Mouse (Mus musculus): ENCODE results near the gene C1qtnf6. TPM values are rescaled to one million over a fixed set of nuclear protein-coding genes. Genes with fewer than 3 reads are reported as not detected.

C1qtnf6 gene
- polyA plus RNA-seq, 1 experiment from 2014 or later = 21.5 TPM

DNA sequence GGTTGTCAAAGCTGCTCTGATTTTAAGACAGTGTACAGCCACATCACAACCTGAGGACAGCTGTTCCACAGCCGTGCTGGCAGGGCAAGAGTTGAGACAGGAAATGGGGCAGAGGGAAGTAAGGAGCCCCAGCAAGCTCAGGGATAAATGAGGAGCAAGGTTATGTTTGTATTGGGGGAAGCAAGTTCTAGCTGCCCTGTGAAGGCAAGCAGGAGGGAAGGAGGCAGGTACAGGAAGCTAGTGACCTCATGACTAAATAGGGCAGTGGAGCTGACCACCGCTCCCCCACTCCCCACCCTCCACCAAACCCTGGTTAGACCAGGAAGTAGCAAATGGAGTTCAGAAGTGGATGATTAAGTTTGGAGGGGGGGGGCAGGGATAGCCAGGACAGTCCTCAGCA lies 50.2 kb downstream of the C1qtnf6 start:
- Histone ChIP-seq H3K4me2 (replicated peaks; ENCODE audit: low read depth, low read length) (no peak overlapping the region), H3K9ac (replicated peaks; ENCODE audit: low read depth) (no peak overlapping the region), H3K9me3 (ENCODE audit: low read length) (no peaks in the 10 kb centered on the region), H3K27ac (ENCODE audit: low read length) (no peak overlapping the region), H3K27me3 (replicated peaks; ENCODE audit: insufficient read depth, low read length) (no peaks in the 10 kb centered on the region), H3K4me1 (ENCODE audit: insufficient read depth, low read depth, low read length) (no peaks in the 10 kb centered on the region), H3K4me3 (ENCODE audit: low read depth, low read length) (no peak overlapping the region), H3K36me3 (ENCODE audit: insufficient read depth, low read length) (no peaks in the 10 kb centered on the region)
- TF ChIP-seq EP300 (IDR thresholded peaks at IDR 0.05) (no peak), CTCF (IDR thresholded peaks at IDR 0.05) (no peak)
- no peak for DNase-seq (ENCODE audit: low spot score)
- ATAC-seq = no peak
- 38% methylated on average over 2 of the region's 2 CpGs for WGBS

DNA sequence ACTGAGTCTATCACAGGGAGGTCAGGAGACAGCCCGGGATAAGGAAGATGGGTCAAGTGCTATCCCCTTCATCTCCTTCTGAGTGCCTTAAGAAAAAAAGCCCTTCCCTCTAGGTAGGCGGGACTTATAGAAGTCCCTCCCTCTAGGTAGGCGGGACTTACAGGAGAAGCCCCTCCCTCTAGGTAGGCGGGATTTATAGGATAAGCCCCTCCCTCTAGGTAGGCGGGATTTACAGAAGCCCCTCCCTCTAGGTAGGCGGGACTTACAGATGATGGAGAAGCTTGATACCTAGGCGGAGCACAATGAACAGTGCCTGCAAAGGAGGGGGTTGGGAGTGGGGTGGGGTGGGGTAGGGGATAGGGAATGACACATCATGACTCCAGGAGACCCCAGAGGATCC lies 51.1 kb downstream of the C1qtnf6 start:
- DNase-seq (ENCODE audit: low spot score) (no peak), ATAC-seq (no peak)
- Histone ChIP-seq H3K4me1 (ENCODE audit: insufficient read depth, low read depth, low read length) (no peaks in the 10 kb centered on the region), H3K27me3 (replicated peaks; ENCODE audit: insufficient read depth, low read length) (no peaks in the 10 kb centered on the region), H3K4me3 (ENCODE audit: low read depth, low read length) (no peak overlapping the region), H3K9ac (replicated peaks; ENCODE audit: low read depth) (no peak overlapping the region), H3K27ac (ENCODE audit: low read length) (no peak overlapping the region), H3K9me3 (ENCODE audit: low read length) (no peaks in the 10 kb centered on the region), H3K4me2 (replicated peaks; ENCODE audit: low read depth, low read length) (no peak overlapping the region), H3K36me3 (ENCODE audit: insufficient read depth, low read length) (no peaks in the 10 kb centered on the region)
- WGBS = 69% methylated on average over 7 of the region's 7 CpGs
- TF ChIP-seq CTCF (IDR thresholded peaks at IDR 0.05) (no peak), EP300 (IDR thresholded peaks at IDR 0.05) (no peak)

DNA sequence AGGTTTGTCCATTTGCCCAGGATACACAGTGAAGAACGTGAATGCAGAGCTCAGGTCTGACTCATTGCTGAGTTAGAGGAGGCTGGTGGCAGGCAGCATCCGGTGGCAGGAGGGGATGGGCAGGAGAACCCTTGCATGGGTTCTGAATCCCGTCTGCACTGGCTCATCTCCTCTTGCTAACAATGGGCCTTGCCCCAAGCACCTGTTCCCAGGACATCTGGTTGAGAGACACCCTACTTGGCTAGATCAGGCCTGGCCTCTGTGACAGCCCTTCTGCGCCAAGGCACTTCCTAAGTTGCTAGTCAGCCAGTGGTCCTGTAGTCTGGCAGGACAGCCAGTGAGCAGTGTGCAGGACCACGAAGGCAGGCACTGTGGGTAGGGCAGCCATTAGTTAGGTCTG lies 51.7 kb downstream of the C1qtnf6 start:
- H3K9ac ChIP-seq (replicated peaks; ENCODE audit: low read depth) = no peak overlapping the region
- TF ChIP-seq EP300 (IDR thresholded peaks at IDR 0.05) (no peak), CTCF (IDR thresholded peaks at IDR 0.05) (no peak)

DNA sequence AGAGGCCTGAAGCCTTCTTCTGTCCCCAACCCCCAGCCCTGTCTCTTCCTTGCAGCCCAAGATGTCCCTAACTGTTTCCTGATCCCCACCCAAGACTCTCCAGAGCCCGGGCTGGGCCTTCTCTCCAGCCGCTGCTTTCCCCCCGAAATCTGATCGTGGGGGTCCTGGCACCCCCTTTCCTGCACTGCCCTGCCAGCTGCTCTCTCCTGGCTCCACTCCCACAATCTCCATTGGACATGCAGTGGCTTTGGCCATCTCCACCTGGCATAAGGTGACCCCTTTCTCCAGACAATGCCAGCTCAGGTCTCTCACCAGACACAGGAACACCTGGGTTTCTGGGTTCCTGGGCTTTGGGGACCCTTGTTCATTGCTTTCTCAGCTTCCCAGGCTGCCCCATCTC lies 53.1 kb downstream of the C1qtnf6 start:
- WGBS = 86% methylated on average over 4 of the region's 4 CpGs
- ATAC-seq = no peak
- H3K27me3 ChIP-seq (replicated peaks; ENCODE audit: insufficient read depth, low read length) = no peaks in the 10 kb centered on the region
- no peak overlapping the region for H3K4me3 ChIP-seq (ENCODE audit: low read depth, low read length)
- DNase-seq (ENCODE audit: low spot score) = no peak
- no peaks in the 10 kb centered on the region for H3K9me3 ChIP-seq (ENCODE audit: low read length)
- H3K9ac ChIP-seq (replicated peaks; ENCODE audit: low read depth) = no peak overlapping the region
- H3K36me3 ChIP-seq (ENCODE audit: insufficient read depth, low read length) = no peaks in the 10 kb centered on the region
- H3K27ac ChIP-seq (ENCODE audit: low read length) = no peak overlapping the region
- no peak overlapping the region for H3K4me2 ChIP-seq (replicated peaks; ENCODE audit: low read depth, low read length)
- TF ChIP-seq CTCF (IDR thresholded peaks at IDR 0.05) = no peak
- no peaks in the 10 kb centered on the region for H3K4me1 ChIP-seq (ENCODE audit: insufficient read depth, low read depth, low read length)

More for the DNA sequence above, 51.7 kb downstream of the C1qtnf6 start:
- Histone ChIP-seq H3K9me3 (ENCODE audit: low read length) (no peaks in the 10 kb centered on the region), H3K36me3 (ENCODE audit: insufficient read depth, low read length) (no peaks in the 10 kb centered on the region), H3K27me3 (replicated peaks; ENCODE audit: insufficient read depth, low read length) (no peaks in the 10 kb centered on the region), H3K4me2 (replicated peaks; ENCODE audit: low read depth, low read length) (no peak overlapping the region), H3K4me3 (ENCODE audit: low read depth, low read length) (no peak overlapping the region), H3K4me1 (ENCODE audit: insufficient read depth, low read depth, low read length) (no peaks in the 10 kb centered on the region), H3K27ac (ENCODE audit: low read length) (no peak overlapping the region)
- WGBS = 69% methylated on average over 5 of the region's 5 CpGs
- no peak for ATAC-seq
- no peak for DNase-seq (ENCODE audit: low spot score)

DNA sequence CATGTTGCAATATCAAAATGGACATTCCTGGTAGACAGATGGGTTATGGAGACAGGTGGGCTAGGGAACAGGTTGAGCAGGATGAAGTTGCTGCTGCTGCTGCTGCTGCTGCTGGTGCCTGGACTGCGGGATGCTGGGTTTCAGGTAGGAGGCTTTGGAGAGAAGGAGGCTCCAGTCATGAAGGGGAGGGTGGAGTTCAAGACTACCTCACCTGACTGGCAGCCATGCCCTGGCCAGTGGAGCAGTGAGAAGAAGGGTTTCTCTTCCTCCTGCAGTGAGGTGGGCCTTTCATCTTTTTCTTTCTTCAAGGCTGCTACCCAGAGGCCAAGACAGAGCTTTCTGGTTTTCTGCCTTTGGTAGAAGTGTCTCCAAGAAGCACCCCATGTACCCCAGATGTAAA lies 54.3 kb downstream of the C1qtnf6 start:
- no peak for DNase-seq (ENCODE audit: low spot score)
- H3K4me2 ChIP-seq (replicated peaks; ENCODE audit: low read depth, low read length) = no peak overlapping the region
- H3K27ac ChIP-seq (ENCODE audit: low read length) = no peak overlapping the region
- no peaks in the 10 kb centered on the region for H3K27me3 ChIP-seq (replicated peaks; ENCODE audit: insufficient read depth, low read length)
- TF ChIP-seq CTCF (IDR thresholded peaks at IDR 0.05) = no peak
- TF ChIP-seq EP300 (IDR thresholded peaks at IDR 0.05) = no peak
- H3K9ac ChIP-seq (replicated peaks; ENCODE audit: low read depth) = no peak overlapping the region
- 67% methylated on average over 1 of the region's 1 CpGs for WGBS
- no peak for ATAC-seq
- H3K36me3 ChIP-seq (ENCODE audit: insufficient read depth, low read length) = no peaks in the 10 kb centered on the region
- no peak overlapping the region for H3K4me3 ChIP-seq (ENCODE audit: low read depth, low read length)
- H3K9me3 ChIP-seq (ENCODE audit: low read length) = no peaks in the 10 kb centered on the region
- no peaks in the 10 kb centered on the region for H3K4me1 ChIP-seq (ENCODE audit: insufficient read depth, low read depth, low read length)

DNA sequence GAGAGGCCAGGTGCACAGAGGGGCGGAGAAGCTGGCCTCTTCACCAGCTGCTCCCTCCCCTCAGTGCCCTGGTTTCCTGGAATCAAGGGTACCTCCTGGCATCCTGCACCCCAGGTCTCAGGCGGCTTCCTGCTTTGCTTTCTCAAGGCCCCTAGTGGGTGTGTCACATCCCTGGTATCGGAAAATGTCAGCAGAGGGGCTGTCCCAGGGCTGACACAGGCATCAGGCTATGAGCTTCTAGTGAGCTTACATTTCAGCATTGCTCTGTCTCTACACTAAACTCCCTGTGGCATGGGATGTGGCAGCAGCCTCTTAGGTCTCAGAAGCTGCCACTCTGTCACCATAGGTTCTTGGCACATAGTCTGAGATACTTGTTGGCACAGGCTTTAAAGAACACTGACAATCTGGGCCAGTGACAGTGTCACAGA lies 55.6 kb downstream of the C1qtnf6 start:
- no peaks in the 10 kb centered on the region for H3K4me1 ChIP-seq (ENCODE audit: insufficient read depth, low read depth, low read length)
- H3K9me3 ChIP-seq (ENCODE audit: low read length) = no peaks in the 10 kb centered on the region
- H3K4me2 ChIP-seq (replicated peaks; ENCODE audit: low read depth, low read length) = no peak overlapping the region
- WGBS = 32% methylated on average over 3 of the region's 3 CpGs
- ATAC-seq = no peak
- no peaks in the 10 kb centered on the region for H3K27me3 ChIP-seq (replicated peaks; ENCODE audit: insufficient read depth, low read length)
- peak; percentile 7 for DNase-seq (ENCODE audit: low spot score)
- no peak overlapping the region for H3K4me3 ChIP-seq (ENCODE audit: low read depth, low read length)
- H3K36me3 ChIP-seq (ENCODE audit: insufficient read depth, low read length) = no peaks in the 10 kb centered on the region
- no peak overlapping the region for H3K27ac ChIP-seq (ENCODE audit: low read length)
- TF ChIP-seq CTCF (IDR thresholded peaks at IDR 0.05) = no peak
- H3K9ac ChIP-seq (replicated peaks; ENCODE audit: low read depth) = no peak overlapping the region

DNA sequence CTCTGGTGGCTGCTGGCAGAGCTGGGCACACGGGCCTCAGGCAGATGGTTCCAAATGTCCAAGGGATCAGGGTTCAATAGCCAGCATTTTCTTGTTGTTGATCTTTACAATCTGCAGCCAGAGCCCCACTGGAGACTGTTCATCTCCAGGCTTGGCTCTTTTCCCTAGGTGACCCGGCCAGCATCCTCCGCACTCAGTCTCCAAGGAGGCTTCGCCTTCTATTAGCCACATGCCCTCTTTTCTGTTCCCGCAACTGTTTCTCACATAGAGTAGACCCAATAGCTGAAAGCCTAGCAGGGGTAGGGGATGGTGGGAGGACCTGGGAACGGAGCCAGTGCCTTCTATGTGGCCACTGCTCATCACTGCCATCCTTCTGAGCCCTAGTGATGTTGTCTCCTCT lies 57.8 kb downstream of the C1qtnf6 start:
- TF ChIP-seq EP300 (IDR thresholded peaks at IDR 0.05) (no peak), CTCF (IDR thresholded peaks at IDR 0.05) (no peak)
- Histone ChIP-seq H3K9ac (replicated peaks; ENCODE audit: low read depth) (no peak overlapping the region), H3K4me2 (replicated peaks; ENCODE audit: low read depth, low read length) (no peak overlapping the region), H3K4me3 (ENCODE audit: low read depth, low read length) (no peak overlapping the region), H3K27me3 (replicated peaks; ENCODE audit: insufficient read depth, low read length) (no peaks in the 10 kb centered on the region), H3K27ac (ENCODE audit: low read length) (no peak overlapping the region), H3K36me3 (ENCODE audit: insufficient read depth, low read length) (no peaks in the 10 kb centered on the region), H3K9me3 (ENCODE audit: low read length) (no peaks in the 10 kb centered on the region), H3K4me1 (ENCODE audit: insufficient read depth, low read depth, low read length) (no peaks in the 10 kb centered on the region)
- DNase-seq (ENCODE audit: low spot score) = no peak
- WGBS = 78% methylated on average over 6 of the region's 6 CpGs
- ATAC-seq = no peak

Other genes with a start within 250 kb of the C1qtnf6 start
- gene Csf2rb2, start 225.7 kb downstream of the C1qtnf6 start, polyA plus RNA-seq (2015; fragmentation: Nextera tagmentation; extraction: Ambion mirVana) = 0.84 and 0.95 TPM in 2 replicates
- gene Csf2rb, start 205.7 kb downstream of the C1qtnf6 start, polyA plus RNA-seq (2015; fragmentation: Nextera tagmentation; extraction: Ambion mirVana) = 7.8 and 8.7 TPM in 2 replicates
- not detected in 2 replicates for gene Tex33, start 135.5 kb downstream of the C1qtnf6 start, polyA plus RNA-seq (2015; fragmentation: Nextera tagmentation; extraction: Ambion mirVana)
- gene Tst, start 125.5 kb downstream of the C1qtnf6 start, polyA plus RNA-seq (2015; fragmentation: Nextera tagmentation; extraction: Ambion mirVana) = 160 and 171 TPM in 2 replicates
- 4.1 TPM in 2 replicates for gene Mpst, start 125.0 kb downstream of the C1qtnf6 start, polyA plus RNA-seq (2015; fragmentation: Nextera tagmentation; extraction: Ambion mirVana)
- 23.4 and 27.4 TPM in 2 replicates for gene Kctd17, start 102.9 kb downstream of the C1qtnf6 start, polyA plus RNA-seq (2015; fragmentation: Nextera tagmentation; extraction: Ambion mirVana)
- gene Tmprss6, start 62.8 kb downstream of the C1qtnf6 start, polyA plus RNA-seq (2015; fragmentation: Nextera tagmentation; extraction: Ambion mirVana) = 0.20 and 0.23 TPM in 2 replicates
- 0.63 and 0.67 TPM in 2 replicates for gene Il2rb, start 36.1 kb downstream of the C1qtnf6 start, polyA plus RNA-seq (2015; fragmentation: Nextera tagmentation; extraction: Ambion mirVana)
- gene Sstr3, start 13.3 kb upstream of the C1qtnf6 start, polyA plus RNA-seq (2015; fragmentation: Nextera tagmentation; extraction: Ambion mirVana) = 0.06 and 0.10 TPM in 2 replicates
- 29.7 and 32.1 TPM in 2 replicates for gene Rac2, start 41.4 kb upstream of the C1qtnf6 start, polyA plus RNA-seq (2015; fragmentation: Nextera tagmentation; extraction: Ambion mirVana)
- gene Cyth4, start 65.6 kb upstream of the C1qtnf6 start, polyA plus RNA-seq (2015; fragmentation: Nextera tagmentation; extraction: Ambion mirVana) = 14.5 and 16.1 TPM in 2 replicates
- 0.02 and 0.05 TPM in 2 replicates for gene Elfn2, start 187.4 kb upstream of the C1qtnf6 start, polyA plus RNA-seq (2015; fragmentation: Nextera tagmentation; extraction: Ambion mirVana)
- gene Mfng, start 242.1 kb upstream of the C1qtnf6 start, polyA plus RNA-seq (2015; fragmentation: Nextera tagmentation; extraction: Ambion mirVana) = 47.8 and 52.9 TPM in 2 replicates

Data from lung, postnatal 0 days (tissue).